Mouse (Mus musculus): ENCODE data around the gene Cux2. TPM values are rescaled to one million over a fixed set of nuclear protein-coding genes. Genes with fewer than 3 reads are reported as not detected.

Cux2 gene
- total and polyA plus RNA-seq, 3 experiments, result 0.17 TPM; not detected in 2

- dilution Hi-C loops (cut with MboI; ENCODE audit: extremely low pct_ligation_motif_present, extremely low pct_unique_long_range_greater_than_20kb, low sequenced_read_pairs) (no loop called here), in situ Hi-C loops (cut with MboI; ENCODE audit: low pct_ligation_motif_present, low pct_unique_long_range_greater_than_20kb, low sequenced_read_pairs) (no loop called here)
- Histone ChIP-seq H3K9ac (ENCODE audit: insufficient read depth, low read depth) (peak overlapping the region; percentile 26; the same call in 1 of the 2 replicates), H3K4me1 (ENCODE audit: control insufficient read depth in 1 of 2, insufficient read depth in 2 of 2) (peaks cover 5% of the 10 kb centered on the region in 2 experiments; a peak in 1 of 4 replicates), H3K4me2 (ENCODE audit: insufficient read depth, low read depth, poor library complexity, severe bottlenecking) (peak overlapping the region; percentile 48), H3K27ac (ENCODE audit: insufficient read depth, low read depth) (no peak overlapping the region), H3K4me3 (replicated peaks in 1 of 3; ENCODE audit: low read depth in 2 of 3, low read length in 2 of 3, poor library complexity in 1 of 3) (peak overlapping the region in 2 of 3 experiments; percentile 35 to 71), H3K27me3 (replicated peaks) (peaks cover 95% of the 10 kb centered on the region), H3K9me3 (replicated peaks; ENCODE audit: low read length) (no peaks in the 10 kb centered on the region), H3K79me2 (replicated peaks; ENCODE audit: control insufficient read depth, extremely low read depth, insufficient read depth, poor library complexity, severe bottlenecking) (no peaks in the 10 kb centered on the region), H3K36me3 (replicated peaks in 1 of 2; ENCODE audit: control insufficient read depth in 1 of 2, insufficient read depth in 1 of 2, low read length in 1 of 2) (no peaks in the 10 kb centered on the region)
- DNase-seq (ENCODE audit: extremely low read depth), result no peak
- TF ChIP-seq BHLHE40 (IDR thresholded peaks at IDR 0.05; ENCODE audit: low read depth, low read length), result no peak
- TF ChIP-seq NRF1 (IDR thresholded peaks at IDR 0.05; ENCODE audit: low read depth, low read length), result peak; percentile 59
Measured at GRCm38 (mm10) chr5:122049664-122050016, 262 bp downstream of the Cux2 start.

GRCm38 (mm10) chr5:122048686-122049663 is 927 bp downstream of the Cux2 start:
- peaks cover 5% of the 10 kb centered on the region in 2 experiments; a peak in 1 of 4 replicates for H3K4me1 ChIP-seq (ENCODE audit: control insufficient read depth in 1 of 2, insufficient read depth in 2 of 2)
- TF ChIP-seq POLR2A (IDR thresholded peaks at IDR 0.05; ENCODE audit: low read depth, low read length), result no peak
- no peak for TF ChIP-seq SMC3 (IDR thresholded peaks at IDR 0.05; ENCODE audit: low read depth, low read length)
- no peak for TF ChIP-seq IRF4 (IDR thresholded peaks at IDR 0.05; ENCODE audit: low read depth, low read length)
- no peak for TF ChIP-seq UBTF (IDR thresholded peaks at IDR 0.05; ENCODE audit: low read depth, low read length)
- TF ChIP-seq MXI1 (IDR thresholded peaks at IDR 0.05; ENCODE audit: low read depth, low read length), result no peak
- no peak for TF ChIP-seq E2F4 (IDR thresholded peaks at IDR 0.05; ENCODE audit: insufficient replicate concordance, low read depth, low read length)
- no peak for TF ChIP-seq JUN (IDR thresholded peaks at IDR 0.05; ENCODE audit: insufficient read depth, low read depth, low read length)
- TF ChIP-seq KAT2A (IDR thresholded peaks at IDR 0.05; ENCODE audit: insufficient replicate concordance, low read length), result no peak
- TF ChIP-seq SIN3A (IDR thresholded peaks at IDR 0.05; ENCODE audit: low read length), result no peak
- TF ChIP-seq ZKSCAN1 (IDR thresholded peaks at IDR 0.05; ENCODE audit: borderline replicate concordance, low read depth, low read length), result no peak
- H3K27ac ChIP-seq (ENCODE audit: insufficient read depth, low read depth), result no peak overlapping the region
- H3K4me2 ChIP-seq (ENCODE audit: insufficient read depth, low read depth, poor library complexity, severe bottlenecking), result peak overlapping the region; percentile 48
- H3K36me3 ChIP-seq (replicated peaks in 1 of 2; ENCODE audit: control insufficient read depth in 1 of 2, insufficient read depth in 1 of 2, low read length in 1 of 2), result no peaks in the 10 kb centered on the region
- peaks cover 94% of the 10 kb centered on the region for H3K27me3 ChIP-seq (replicated peaks)
- DNase-seq (ENCODE audit: extremely low read depth), result no peak
- H3K79me2 ChIP-seq (replicated peaks; ENCODE audit: control insufficient read depth, extremely low read depth, insufficient read depth, poor library complexity, severe bottlenecking), result no peaks in the 10 kb centered on the region
- peak overlapping the region; percentile 26; the same call in 1 of the 2 replicates for H3K9ac ChIP-seq (ENCODE audit: insufficient read depth, low read depth)
- in situ Hi-C loops (cut with MboI; ENCODE audit: low pct_ligation_motif_present, low pct_unique_long_range_greater_than_20kb, low sequenced_read_pairs), result no loop called here
- dilution Hi-C loops (cut with MboI; ENCODE audit: extremely low pct_ligation_motif_present, extremely low pct_unique_long_range_greater_than_20kb, low sequenced_read_pairs), result no loop called here
- H3K9me3 ChIP-seq (replicated peaks; ENCODE audit: low read length), result no peaks in the 10 kb centered on the region
- peak overlapping the region in 1 of 3 experiments; percentile 71 for H3K4me3 ChIP-seq (replicated peaks in 1 of 3; ENCODE audit: low read depth in 2 of 3, low read length in 2 of 3, poor library complexity in 1 of 3)
